Mouse (Mus musculus) lung, embryonic 15.5 days (tissue): ENCODE measurements around the gene Mpp6. TPM values are rescaled to one million over a fixed set of nuclear protein-coding genes. Genes with fewer than 3 reads are reported as not detected.

Experiments
- ATAC-seq: fragments of 200-750 bp; cut with Nextera tagmentation; 2 replicates; pipeline ENCODE4 v1.8.0; 2017; ENCODE audit warnings: moderate number of reproducible peaks, borderline replicate concordance; ENCODE audit not compliant: low FRiP score, low TSS enrichment; ENCODE audit errors: extremely low read depth
- H3K27ac ChIP-seq: fragments of 300-500 bp; sonication (generic); 2 replicates; pipeline ENCODE4 v1.5.1; 2015; ENCODE audit warnings: moderate library complexity, mild to moderate bottlenecking, inconsistent platforms
- H3K27me3 ChIP-seq: fragments of 300-500 bp; sonication (generic); 2 replicates; pipeline ENCODE4 v1.6.1; 2015; ENCODE audit warnings: inconsistent platforms
- H3K36me3 ChIP-seq: fragments of 300-500 bp; sonication (generic); 2 replicates; pipeline ENCODE4 v1.6.1; 2015; ENCODE audit warnings: inconsistent platforms
- H3K4me1 ChIP-seq: fragments of 300-500 bp; sonication (generic); 2 replicates; pipeline ENCODE4 v1.6.1; 2015; ENCODE audit warnings: inconsistent platforms
- H3K4me2 ChIP-seq: fragments of 300-500 bp; sonication (generic); 2 replicates; pipeline ENCODE4 v1.6.1; 2015; ENCODE audit warnings: inconsistent platforms, mild to moderate bottlenecking, moderate library complexity
- H3K4me3 ChIP-seq: fragments of 300-500 bp; sonication (generic); 2 replicates; pipeline ENCODE4 v1.5.1; 2015; ENCODE audit warnings: mild to moderate bottlenecking, inconsistent platforms
- H3K9ac ChIP-seq: fragments of 300-500 bp; sonication (generic); 2 replicates; pipeline ENCODE4 v1.6.1; 2015; ENCODE audit warnings: inconsistent platforms
- H3K9me3 ChIP-seq: fragments of 300-500 bp; sonication (generic); 2 replicates; pipeline ENCODE4 v1.6.1; 2016; ENCODE audit warnings: inconsistent platforms
- WGBS: fragments of 180-500 bp; shearing (Covaris S2); methylation state at CpG from one replicate; pipeline ENCODE4 v1.1.7; 2015; 5-methylcytosine and 5-hydroxymethylcytosine counted together
- polyA plus RNA-seq: library from polyadenylated mRNA; unstranded; fragments of >200 nt; fragmentation: Nextera tagmentation; extraction: Ambion mirVana; gene quantifications from 2 replicates; pipeline ENCODE4 v1.2.1, GENCODE M21; 2015

Mpp6 gene
- polyA plus RNA-seq, 1 experiment from 2014 or later, result 64.2 TPM

DNA sequence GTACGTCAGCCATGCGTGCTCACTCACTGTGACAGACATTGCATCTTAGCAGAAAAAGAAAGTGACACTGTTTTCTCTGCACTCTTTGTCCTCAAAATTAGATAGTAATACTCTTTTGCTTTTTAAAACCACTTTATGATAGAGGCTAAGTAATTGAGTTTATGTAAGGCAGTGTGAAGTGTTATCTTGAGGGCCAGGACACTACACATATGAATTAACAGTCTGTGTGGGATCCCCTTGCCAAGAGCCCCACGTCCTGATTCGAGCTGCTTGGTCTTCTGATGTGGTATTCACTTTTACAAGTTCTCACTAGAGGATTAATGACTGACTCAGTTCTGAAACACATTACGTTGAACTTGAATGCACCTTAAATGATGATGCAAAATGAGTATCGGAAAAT, 49.8 kb downstream of the Mpp6 start:
- no peaks in the 10 kb centered on the region for H3K27me3 ChIP-seq
- ATAC-seq, result no peak
- H3K4me2 ChIP-seq, result no peak overlapping the region
- no peaks in the 10 kb centered on the region for H3K9me3 ChIP-seq
- 75% methylated on average over 6 of the region's 6 CpGs for WGBS
- H3K9ac ChIP-seq, result no peak overlapping the region
- H3K27ac ChIP-seq, result no peak overlapping the region
- 0 out of 2 replicates have a peak, but pooled peaks cover 2% of the 10 kb centered on the region for H3K4me1 ChIP-seq
- 0 out of 2 replicates have a peak, but pooled peaks cover 6% of the 10 kb centered on the region for H3K36me3 ChIP-seq
- no peak overlapping the region for H3K4me3 ChIP-seq

DNA sequence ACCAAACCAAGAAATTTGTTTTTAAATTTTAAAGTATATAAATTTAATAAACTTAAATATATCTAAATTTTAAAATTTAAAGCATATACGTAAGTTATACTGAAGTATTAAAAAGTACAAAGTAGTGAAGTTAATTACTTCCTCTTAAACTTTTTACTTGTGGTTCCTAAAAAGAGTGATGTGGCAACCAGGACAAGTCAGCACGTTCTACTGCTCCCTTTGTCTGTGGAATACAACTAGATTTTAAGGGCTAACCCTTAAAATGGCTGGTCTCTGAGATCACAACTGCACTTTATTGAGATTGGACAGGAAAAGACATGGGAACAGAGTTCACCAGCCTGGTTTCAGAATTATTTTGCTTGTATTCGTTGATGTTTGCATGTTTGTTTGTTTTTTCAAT, 53.0 kb downstream of the Mpp6 start:
- Histone ChIP-seq H3K27ac (no peak overlapping the region), H3K4me1 (no peaks in the 10 kb centered on the region), H3K4me2 (no peak overlapping the region), H3K9me3 (no peaks in the 10 kb centered on the region), H3K9ac (no peak overlapping the region), H3K36me3 (0 out of 2 replicates have a peak, but pooled peaks cover 6% of the 10 kb centered on the region), H3K27me3 (no peaks in the 10 kb centered on the region), H3K4me3 (no peak overlapping the region)
- 86% methylated on average over 3 of the region's 3 CpGs for WGBS
- ATAC-seq, result no peak

DNA sequence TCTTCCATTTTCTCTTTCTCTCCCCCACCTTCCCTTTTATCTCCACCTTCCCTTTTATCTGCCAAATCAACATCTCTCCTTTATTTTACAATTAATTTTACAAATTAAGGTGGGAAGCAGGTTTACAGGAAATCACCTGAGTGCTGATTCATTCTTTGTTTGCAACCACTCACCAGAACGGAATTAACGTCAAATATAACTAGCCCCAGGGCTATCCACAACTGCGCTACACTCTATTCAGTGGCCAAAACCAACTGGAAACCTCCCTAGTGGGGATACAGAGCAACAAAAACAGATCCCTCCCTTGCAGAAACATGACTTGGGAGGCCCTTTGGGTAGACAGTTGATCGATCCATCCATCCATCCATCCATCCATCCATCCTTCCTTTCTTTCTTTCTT, 58.8 kb downstream of the Mpp6 start:
- H3K27ac ChIP-seq, result no peak overlapping the region
- 85% methylated on average over 4 of the region's 4 CpGs for WGBS
- no peak for ATAC-seq
- H3K4me2 ChIP-seq, result no peak overlapping the region
- H3K4me3 ChIP-seq, result no peak overlapping the region
- no peaks in the 10 kb centered on the region for H3K27me3 ChIP-seq
- no peak overlapping the region for H3K9ac ChIP-seq
- H3K36me3 ChIP-seq, result no peaks in the 10 kb centered on the region
- H3K9me3 ChIP-seq, result no peaks in the 10 kb centered on the region
- H3K4me1 ChIP-seq, result no peaks in the 10 kb centered on the region

DNA sequence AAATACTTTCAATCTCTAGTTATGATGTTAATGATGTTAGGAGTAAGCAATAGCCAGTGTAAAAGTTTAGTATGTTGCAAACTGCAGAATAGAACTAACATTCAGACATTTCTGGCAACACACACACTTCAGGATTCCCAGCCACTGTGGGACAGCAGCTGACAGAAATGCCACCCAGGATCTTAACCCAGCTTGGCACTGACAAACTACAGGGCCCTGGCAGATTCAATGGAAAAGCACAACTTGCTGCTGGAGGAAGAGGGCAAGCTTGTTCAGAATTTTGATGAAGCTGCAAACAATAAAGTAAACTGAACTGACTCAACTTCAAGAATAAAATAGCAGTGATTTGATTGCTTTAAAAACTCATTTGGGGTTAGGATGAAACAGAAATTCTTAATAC, 59.7 kb downstream of the Mpp6 start:
- Histone ChIP-seq H3K4me2 (no peak overlapping the region), H3K4me1 (no peaks in the 10 kb centered on the region), H3K27me3 (no peaks in the 10 kb centered on the region), H3K4me3 (no peak overlapping the region), H3K27ac (no peak overlapping the region), H3K36me3 (no peaks in the 10 kb centered on the region), H3K9ac (no peak overlapping the region), H3K9me3 (no peaks in the 10 kb centered on the region)
- no peak for ATAC-seq

DNA sequence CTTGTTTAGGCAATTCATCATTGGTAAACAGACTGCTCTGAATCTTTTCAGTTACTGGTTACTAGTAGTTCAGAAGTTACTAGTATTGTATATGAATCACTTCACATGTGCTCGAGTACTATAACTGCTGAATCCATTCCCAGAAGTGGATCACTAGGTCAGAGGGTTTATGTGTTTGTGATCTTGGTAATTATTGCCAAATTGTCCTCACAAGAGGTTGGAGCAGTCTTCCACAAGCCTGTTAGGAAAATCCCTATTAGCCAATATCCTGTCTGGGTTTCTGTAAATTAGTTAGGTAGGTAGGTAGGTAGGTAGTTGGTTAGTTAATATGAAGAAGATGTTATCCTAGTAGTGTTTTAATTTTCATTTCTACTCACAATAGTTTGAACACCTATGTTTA, 65.7 kb downstream of the Mpp6 start:
- no peak overlapping the region for H3K4me2 ChIP-seq
- no peak for ATAC-seq
- H3K27me3 ChIP-seq, result no peaks in the 10 kb centered on the region
- whole genome bisulfite sequencing, result 82% methylated on average over 1 of the region's 1 CpGs
- H3K27ac ChIP-seq, result no peak overlapping the region
- no peak overlapping the region for H3K9ac ChIP-seq
- no peaks in the 10 kb centered on the region for H3K36me3 ChIP-seq
- no peaks in the 10 kb centered on the region for H3K4me1 ChIP-seq
- no peaks in the 10 kb centered on the region for H3K9me3 ChIP-seq
- H3K4me3 ChIP-seq, result no peak overlapping the region

DNA sequence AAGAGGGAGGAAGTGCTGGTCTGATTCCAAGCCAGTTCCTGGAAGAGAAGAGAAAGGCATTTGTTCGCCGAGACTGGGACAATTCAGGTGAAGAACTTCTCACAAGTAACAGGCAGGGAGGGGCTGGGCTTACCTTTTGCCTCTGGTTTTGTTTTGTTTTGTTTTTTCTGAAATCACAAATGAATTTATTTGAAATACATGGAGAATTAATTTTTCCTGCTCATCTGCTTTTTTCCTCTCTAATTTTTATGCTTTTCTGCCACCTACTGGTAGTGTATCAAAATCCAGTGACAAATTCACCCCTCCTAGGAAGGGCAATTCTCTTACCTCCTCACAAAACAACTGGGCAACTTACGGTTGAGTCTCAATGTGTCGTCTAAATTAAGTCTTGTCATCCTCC, 70.1 kb downstream of the Mpp6 start:
- peaks cover 6% of the 10 kb centered on the region; the same call in 1 of the 2 replicates for H3K36me3 ChIP-seq
- no peaks in the 10 kb centered on the region for H3K27me3 ChIP-seq
- no peaks in the 10 kb centered on the region for H3K9me3 ChIP-seq
- ATAC-seq, result no peak
- 68% methylated on average over 4 of the region's 4 CpGs for WGBS
- no peaks in the 10 kb centered on the region for H3K4me1 ChIP-seq
- H3K4me2 ChIP-seq, result no peak overlapping the region
- H3K9ac ChIP-seq, result no peak overlapping the region
- H3K4me3 ChIP-seq, result no peak overlapping the region
- H3K27ac ChIP-seq, result no peak overlapping the region

DNA sequence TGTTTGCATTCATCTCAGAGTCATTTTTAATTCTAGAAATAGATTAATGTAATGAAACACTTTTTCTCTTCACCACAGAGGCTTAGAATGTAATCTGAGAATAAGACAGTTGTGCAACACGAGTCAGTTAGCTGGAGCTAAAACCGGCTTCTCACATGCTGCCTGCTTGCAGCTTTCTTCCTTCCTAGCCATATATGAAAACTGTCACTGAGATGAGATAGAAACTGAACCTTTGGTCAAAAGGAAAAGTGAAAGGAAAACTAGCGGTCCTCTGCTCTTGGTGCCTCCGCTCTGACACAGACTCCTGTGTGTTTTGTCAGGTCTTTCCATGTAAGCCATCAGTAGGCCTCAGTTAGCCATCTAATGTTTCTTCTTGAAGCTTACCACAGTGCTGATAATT, 77.9 kb downstream of the Mpp6 start:
- Histone ChIP-seq H3K27ac (no peak overlapping the region), H3K4me1 (no peaks in the 10 kb centered on the region), H3K4me3 (no peak overlapping the region), H3K4me2 (no peak overlapping the region), H3K36me3 (peaks cover 9% of the 10 kb centered on the region; the same call in 1 of the 2 replicates), H3K9ac (no peak overlapping the region), H3K27me3 (no peaks in the 10 kb centered on the region), H3K9me3 (no peaks in the 10 kb centered on the region)
- no peak for ATAC-seq
- WGBS, result 64% methylated on average over 4 of the region's 4 CpGs

DNA sequence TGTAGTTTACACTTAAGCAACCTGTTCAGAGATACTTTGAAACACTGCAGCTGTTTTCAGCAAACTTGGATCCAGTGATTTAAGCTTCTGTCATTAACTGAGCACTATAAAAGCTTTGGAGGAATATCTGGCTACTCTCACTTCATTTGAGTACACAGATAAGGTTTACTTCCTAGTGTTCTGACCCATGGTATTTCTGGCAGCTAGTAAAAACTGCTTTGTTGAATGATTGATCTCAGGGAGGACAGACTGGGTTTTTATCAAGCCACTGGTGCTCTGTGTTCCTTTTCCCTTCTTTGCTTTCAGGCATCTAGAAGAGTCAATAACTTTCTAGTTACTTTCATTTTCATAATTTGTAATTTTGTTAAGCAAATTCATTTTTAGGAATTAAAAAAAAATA, 79.3 kb downstream of the Mpp6 start:
- Histone ChIP-seq H3K27ac (no peak overlapping the region), H3K9ac (no peak overlapping the region), H3K36me3 (peaks cover 4% of the 10 kb centered on the region; the same call in 1 of the 2 replicates), H3K4me2 (no peak overlapping the region), H3K4me3 (no peak overlapping the region), H3K4me1 (no peaks in the 10 kb centered on the region), H3K27me3 (no peaks in the 10 kb centered on the region), H3K9me3 (no peaks in the 10 kb centered on the region)
- ATAC-seq, result no peak

DNA sequence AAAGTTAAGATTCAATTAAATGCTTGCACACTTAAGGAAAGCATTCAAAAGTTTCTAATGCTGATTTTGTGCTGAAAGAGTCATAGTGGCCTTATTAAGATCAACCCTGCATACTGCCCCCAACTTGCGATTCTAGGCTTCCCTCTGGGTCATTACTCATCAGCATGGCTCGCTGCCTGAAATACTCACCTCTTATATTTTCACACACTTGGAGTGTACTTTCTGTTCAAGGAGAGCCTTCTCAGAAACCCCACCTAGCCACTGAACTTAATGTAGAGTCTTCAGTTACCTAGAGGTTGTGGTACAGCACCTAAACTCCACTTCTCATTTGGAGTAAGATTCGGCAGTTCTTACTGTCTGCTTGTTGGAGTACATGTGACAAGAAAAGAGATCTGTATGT, 81.6 kb downstream of the Mpp6 start:
- H3K4me1 ChIP-seq, result no peaks in the 10 kb centered on the region
- ATAC-seq, result no peak
- no peaks in the 10 kb centered on the region for H3K27me3 ChIP-seq
- no peak overlapping the region for H3K27ac ChIP-seq
- no peak overlapping the region for H3K9ac ChIP-seq
- WGBS, result 75% methylated on average over 3 of the region's 3 CpGs
- no peak overlapping the region for H3K4me2 ChIP-seq
- peaks cover 10% of the 10 kb centered on the region for H3K36me3 ChIP-seq
- no peaks in the 10 kb centered on the region for H3K9me3 ChIP-seq
- H3K4me3 ChIP-seq, result no peak overlapping the region

DNA sequence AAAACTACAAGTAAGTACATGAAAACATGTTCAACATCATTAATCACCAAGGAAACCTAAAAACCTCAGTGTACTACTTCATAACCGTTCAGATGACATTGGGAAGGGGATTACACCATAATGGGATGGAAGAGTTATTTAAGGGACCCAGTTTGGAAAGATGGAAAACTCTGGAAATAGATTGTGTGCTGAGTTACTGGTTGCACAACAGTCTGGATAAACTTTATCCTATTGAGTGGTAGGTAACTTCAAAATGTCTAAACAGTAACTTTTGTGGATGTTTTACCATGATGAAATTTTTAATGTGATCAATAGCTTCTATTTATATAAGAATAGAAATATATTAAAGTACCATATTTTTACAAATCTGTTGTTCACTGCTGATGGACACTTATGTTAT, 82.1 kb downstream of the Mpp6 start:
- H3K27ac ChIP-seq, result no peak overlapping the region
- no peaks in the 10 kb centered on the region for H3K9me3 ChIP-seq
- no peak overlapping the region for H3K4me3 ChIP-seq
- no peak for ATAC-seq
- H3K4me1 ChIP-seq, result no peaks in the 10 kb centered on the region
- peaks cover 10% of the 10 kb centered on the region for H3K36me3 ChIP-seq
- H3K9ac ChIP-seq, result no peak overlapping the region
- WGBS, result 77% methylated on average over 1 of the region's 1 CpGs
- H3K27me3 ChIP-seq, result no peaks in the 10 kb centered on the region
- no peak overlapping the region for H3K4me2 ChIP-seq

DNA sequence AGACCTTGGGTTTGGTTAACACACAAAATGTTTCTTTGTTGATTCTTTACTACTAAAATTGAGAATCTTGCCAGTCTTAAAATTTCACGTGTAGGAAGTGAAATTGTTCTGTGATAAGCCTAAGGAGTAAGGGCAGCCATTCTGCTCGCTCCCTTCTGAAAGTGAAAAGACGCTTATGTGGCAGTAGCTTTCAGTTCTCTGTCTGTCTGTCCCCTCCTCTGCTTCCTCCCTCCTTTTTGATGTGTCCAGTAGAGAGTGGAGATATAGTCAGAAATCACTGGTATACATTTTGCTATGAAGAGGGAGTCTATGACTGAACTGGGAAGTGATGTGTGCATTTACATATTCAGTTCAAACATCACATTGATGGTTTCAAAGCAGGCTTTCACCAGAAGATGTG, 82.8 kb downstream of the Mpp6 start:
- no peak for ATAC-seq
- H3K4me3 ChIP-seq, result no peak overlapping the region
- no peak overlapping the region for H3K27ac ChIP-seq
- 78% methylated on average over 3 of the region's 3 CpGs for WGBS
- H3K4me1 ChIP-seq, result no peaks in the 10 kb centered on the region
- peaks cover 13% of the 10 kb centered on the region for H3K36me3 ChIP-seq
- no peaks in the 10 kb centered on the region for H3K27me3 ChIP-seq
- H3K9ac ChIP-seq, result no peak overlapping the region
- H3K9me3 ChIP-seq, result no peaks in the 10 kb centered on the region
- no peak overlapping the region for H3K4me2 ChIP-seq

DNA sequence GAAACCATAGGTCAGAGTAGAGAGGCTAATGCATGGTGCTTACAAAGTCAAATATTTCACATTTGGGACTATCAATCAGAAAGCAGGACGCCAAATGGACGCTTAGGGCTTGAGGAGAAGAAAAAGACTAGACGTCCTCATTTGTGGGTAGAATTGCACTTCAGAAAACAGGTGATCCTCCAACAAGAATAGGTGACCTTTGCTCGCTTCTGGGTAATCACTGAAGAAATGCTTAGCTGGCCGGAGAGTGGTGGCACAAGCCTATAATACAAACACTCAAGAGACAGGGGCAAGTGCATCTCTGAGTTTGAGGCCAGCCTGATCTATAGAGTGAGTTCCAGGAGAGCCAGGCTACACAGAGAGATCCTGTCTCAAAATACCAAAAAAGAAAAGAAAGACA, 83.8 kb downstream of the Mpp6 start:
- H3K27me3 ChIP-seq, result no peaks in the 10 kb centered on the region
- H3K9ac ChIP-seq, result no peak overlapping the region
- no peaks in the 10 kb centered on the region for H3K4me1 ChIP-seq
- no peak overlapping the region for H3K27ac ChIP-seq
- H3K4me2 ChIP-seq, result no peak overlapping the region
- WGBS, result 75% methylated on average over 5 of the region's 5 CpGs
- H3K9me3 ChIP-seq, result no peaks in the 10 kb centered on the region
- H3K4me3 ChIP-seq, result no peak overlapping the region
- no peak for ATAC-seq
- peaks cover 17% of the 10 kb centered on the region for H3K36me3 ChIP-seq

DNA sequence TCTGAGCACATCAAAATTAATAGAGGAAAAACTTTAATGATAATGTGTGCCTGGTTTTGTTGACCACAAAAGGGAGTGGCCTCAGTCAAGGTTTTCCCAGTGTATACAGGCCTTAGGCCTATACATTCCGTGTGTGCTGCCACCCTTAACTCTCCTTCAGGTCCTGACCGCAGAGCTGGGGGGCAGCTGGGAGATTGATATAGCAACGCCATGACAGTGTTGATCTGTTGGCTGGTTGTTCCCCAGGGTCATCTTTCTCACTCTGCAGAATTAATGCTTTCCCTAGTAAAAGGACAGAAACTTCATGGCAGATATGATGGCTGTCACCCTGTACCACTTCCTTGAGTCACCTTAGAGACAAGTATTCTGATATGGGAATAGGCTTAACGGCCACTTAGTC, 94.3 kb downstream of the Mpp6 start:
- Histone ChIP-seq H3K9me3 (no peaks in the 10 kb centered on the region), H3K4me1 (no peaks in the 10 kb centered on the region), H3K4me2 (no peak overlapping the region), H3K27me3 (no peaks in the 10 kb centered on the region), H3K36me3 (no peaks in the 10 kb centered on the region), H3K4me3 (no peak overlapping the region), H3K9ac (no peak overlapping the region), H3K27ac (no peak overlapping the region)
- 82% methylated on average over 4 of the region's 4 CpGs for WGBS
- ATAC-seq, result no peak
